Mouse (Mus musculus): ENCODE data around the gene Lgals3bp. TPM values are rescaled to one million over a fixed set of nuclear protein-coding genes. Genes with fewer than 3 reads are reported as not detected.

Gene Lgals3bp
- total and polyA plus RNA-seq, 3 experiments: 3.0 to 18.3 TPM; not detected in 1

GRCm38 (mm10) chr11:118424621-118425335 is 22.9 kb upstream of the Lgals3bp start:
- peaks cover 2 to 10% of the 10 kb centered on the region in 2 experiments; a peak in 3 of 4 replicates for H3K4me1 ChIP-seq (ENCODE audit: control insufficient read depth in 1 of 2, insufficient read depth in 2 of 2, low read length in 2 of 2)
- no peak overlapping the region for H3K4me3 ChIP-seq (ENCODE audit: control insufficient read depth in 1 of 2, insufficient read depth in 1 of 2, low read depth in 2 of 2, low read length in 2 of 2)
- no peak overlapping the region for H3K27ac ChIP-seq (ENCODE audit: control insufficient read depth, low read depth, low read length)
- H3K36me3 ChIP-seq (ENCODE audit: control insufficient read depth in 1 of 2, insufficient read depth in 2 of 2, low read length in 2 of 2): peaks cover 0 to 7% of the 10 kb centered on the region in 2 experiments; a peak in 2 of 4 replicates
- no peaks in the 10 kb centered on the region; a peak in 1 of 4 replicates for H3K27me3 ChIP-seq (ENCODE audit: control insufficient read depth in 1 of 2, insufficient read depth in 2 of 2, low read length in 2 of 2)
- TF ChIP-seq TCF12 (IDR thresholded peaks at IDR 0.05; ENCODE audit: low read depth, low read length) (no peak), NELFE (IDR thresholded peaks at IDR 0.05; ENCODE audit: low read depth, low read length) (no peak), MEF2A (IDR thresholded peaks at IDR 0.05; ENCODE audit: extremely low read depth, insufficient replicate concordance, low read depth, low read length, poor library complexity, severe bottlenecking) (no peak), USF2 (IDR thresholded peaks at IDR 0.05; ENCODE audit: borderline replicate concordance in 1 of 2, insufficient read depth in 1 of 2, low read depth in 1 of 2, low read length in 2 of 2) (no peak), ZMIZ1 (IDR thresholded peaks at IDR 0.05; ENCODE audit: low read depth, low read length) (no peak), MXI1 (IDR thresholded peaks at IDR 0.05; ENCODE audit: low read depth, low read length) (no peak), USF1 (IDR thresholded peaks at IDR 0.05; ENCODE audit: low read depth, low read length) (no peak), SMC3 (IDR thresholded peaks at IDR 0.05; ENCODE audit: low read depth, low read length) (no peak), TBP (IDR thresholded peaks at IDR 0.05; ENCODE audit: low read depth, low read length) (no peak), RAD21 (IDR thresholded peaks at IDR 0.05; ENCODE audit: low read depth, low read length) (no peak), TAL1 (IDR thresholded peaks at IDR 0.05; ENCODE audit: low read length) (no peak), SIN3A (IDR thresholded peaks at IDR 0.05; ENCODE audit: low read length) (no peak), MAFK (IDR thresholded peaks at IDR 0.05; ENCODE audit: borderline replicate concordance, low read depth, low read length) (no peak), ZKSCAN1 (IDR thresholded peaks at IDR 0.05; ENCODE audit: low read depth, low read length) (no peak)
- no peaks in the 10 kb centered on the region for H3K79me2 ChIP-seq (ENCODE audit: control insufficient read depth, insufficient read depth, low read length, poor library complexity)
- H3K9me3 ChIP-seq (replicated peaks; ENCODE audit: insufficient read depth, low read length): no peaks in the 10 kb centered on the region
- DNase-seq (ENCODE audit: low read depth, low spot score): no peak
- no peak overlapping the region for H3K9ac ChIP-seq (ENCODE audit: control insufficient read depth, low read depth, low read length, poor library complexity, severe bottlenecking)

GRCm38 (mm10) chr11:118423266-118423971 is 21.5 kb upstream of the Lgals3bp start:
- Histone ChIP-seq H3K27me3 (ENCODE audit: control insufficient read depth in 1 of 2, insufficient read depth in 2 of 2, low read length in 2 of 2) (no peaks in the 10 kb centered on the region; a peak in 1 of 4 replicates), H3K79me2 (ENCODE audit: control insufficient read depth, insufficient read depth, low read length, poor library complexity) (peaks cover 3% of the 10 kb centered on the region), H3K9ac (ENCODE audit: control insufficient read depth, low read depth, low read length, poor library complexity, severe bottlenecking) (peak overlapping the region; percentile 50), H3K4me3 (ENCODE audit: control insufficient read depth in 1 of 2, insufficient read depth in 1 of 2, low read depth in 2 of 2, low read length in 2 of 2) (peak overlapping the region; percentile 36 to 41), H3K9me3 (replicated peaks; ENCODE audit: insufficient read depth, low read length) (no peaks in the 10 kb centered on the region), H3K27ac (ENCODE audit: control insufficient read depth, low read depth, low read length) (no peak overlapping the region), H3K36me3 (ENCODE audit: control insufficient read depth in 1 of 2, insufficient read depth in 2 of 2, low read length in 2 of 2) (peaks cover 0 to 10% of the 10 kb centered on the region in 2 experiments; a peak in 2 of 4 replicates), H3K4me1 (ENCODE audit: control insufficient read depth in 1 of 2, insufficient read depth in 2 of 2, low read length in 2 of 2) (peaks cover 2 to 15% of the 10 kb centered on the region in 2 experiments; a peak in 3 of 4 replicates)
- DNase-seq (ENCODE audit: low read depth, low spot score): peak; percentile 93
- 0 out of 2 replicates have a peak, but pooled peaks have one; percentile 24 for TF ChIP-seq JUND (IDR thresholded peaks at IDR 0.05; ENCODE audit: low read depth, low read length)
- no peak for TF ChIP-seq MAFK (IDR thresholded peaks at IDR 0.05; ENCODE audit: borderline replicate concordance, low read depth, low read length)
- TF ChIP-seq POLR2AphosphoS5 (IDR thresholded peaks at IDR 0.05; ENCODE audit: borderline replicate concordance, low read depth, low read length): no peak
- peak; percentile 93 for TF ChIP-seq SMC3 (IDR thresholded peaks at IDR 0.05; ENCODE audit: low read depth, low read length)
- no peak for TF ChIP-seq GABPA (IDR thresholded peaks at IDR 0.05; ENCODE audit: low read depth, low read length)
- peak; percentile 95 for TF ChIP-seq RAD21 (IDR thresholded peaks at IDR 0.05; ENCODE audit: low read depth, low read length)
- 0 out of 2 replicates have a peak, but pooled peaks have one; percentile 31 for TF ChIP-seq GATA1 (IDR thresholded peaks at IDR 0.05; ENCODE audit: low read depth, low read length)
- peak; percentile 53 to 98 (median 78) for TF ChIP-seq CTCF (IDR thresholded peaks at IDR 0.05 in 2 of 3, conservative IDR thresholded peaks at IDR 0.05 in 1 of 3; ENCODE audit: control insufficient read depth in 1 of 3, insufficient read depth in 1 of 3, low read depth in 2 of 3, low read length in 3 of 3, poor library complexity in 1 of 3, severe bottlenecking in 1 of 3)
- TF ChIP-seq MAX (IDR thresholded peaks at IDR 0.05; ENCODE audit: low read length): peak; percentile 20; the same call in 1 of the 2 replicates
- peak; percentile 92 for TF ChIP-seq ZC3H11A (IDR thresholded peaks at IDR 0.05; ENCODE audit: low read depth, low read length)
- no peak for TF ChIP-seq MAZ (IDR thresholded peaks at IDR 0.05; ENCODE audit: low read depth, low read length)
- peak; percentile 85 for TF ChIP-seq SIN3A (IDR thresholded peaks at IDR 0.05; ENCODE audit: low read length)
- TF ChIP-seq MXI1 (IDR thresholded peaks at IDR 0.05; ENCODE audit: low read depth, low read length): peak; percentile 24; the same call in 1 of the 2 replicates
- TF ChIP-seq HCFC1 (IDR thresholded peaks at IDR 0.05; ENCODE audit: low read depth, low read length): peak; percentile 64; the same call in 1 of the 2 replicates
- TF ChIP-seq TBP (IDR thresholded peaks at IDR 0.05; ENCODE audit: low read depth, low read length): 0 out of 2 replicates have a peak, but pooled peaks have one; percentile 33

All from MEL (cell line).